Mouse (Mus musculus) right cerebral cortex, postnatal 4 days (tissue): ENCODE results near the gene Abtb1.

ENCODE experiments used
- DNase-seq: peaks from one replicate; pipeline ENCODE4 v3.0.0-alpha.2; 2022

Gene Abtb1

DNA sequence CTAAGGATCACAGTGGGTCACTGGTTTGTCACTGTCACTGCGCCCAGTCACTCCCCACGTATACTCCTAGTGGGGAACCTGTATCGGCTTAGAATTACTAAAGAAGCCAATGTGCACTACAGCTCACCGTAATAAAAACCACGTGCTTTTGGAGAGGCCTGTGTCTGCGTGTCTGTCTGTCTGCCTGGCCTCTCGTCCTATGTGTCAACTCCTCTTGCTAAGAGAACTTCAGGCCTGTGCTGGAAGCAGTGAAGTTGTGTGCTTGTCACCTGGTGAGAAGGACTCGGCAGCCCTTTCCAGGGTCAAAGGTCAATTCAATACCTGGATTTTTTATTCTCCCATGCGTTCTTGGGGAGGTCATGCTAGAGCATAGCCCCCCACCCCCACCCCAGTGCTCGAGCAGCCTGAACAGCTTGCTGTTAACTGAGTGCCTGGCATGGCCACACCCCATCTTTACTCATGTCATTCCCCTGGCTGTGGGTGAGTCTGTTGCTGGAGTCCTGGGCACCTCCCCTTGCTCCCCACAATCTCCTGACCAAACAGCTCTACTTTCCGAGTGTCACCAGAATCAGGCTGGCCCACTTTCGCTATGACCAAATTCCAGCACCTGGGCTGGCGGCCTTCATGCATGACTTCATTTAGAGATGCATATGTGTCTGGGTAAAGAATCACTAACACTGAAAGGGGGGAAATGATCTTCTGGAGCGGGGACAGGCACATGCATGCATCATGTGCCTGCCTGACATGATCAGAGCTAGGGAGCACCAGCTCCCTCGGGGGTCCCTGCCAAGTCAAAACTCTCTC, 13.4 kb downstream of the Abtb1 start:
- DNase-seq, result no peak

DNA sequence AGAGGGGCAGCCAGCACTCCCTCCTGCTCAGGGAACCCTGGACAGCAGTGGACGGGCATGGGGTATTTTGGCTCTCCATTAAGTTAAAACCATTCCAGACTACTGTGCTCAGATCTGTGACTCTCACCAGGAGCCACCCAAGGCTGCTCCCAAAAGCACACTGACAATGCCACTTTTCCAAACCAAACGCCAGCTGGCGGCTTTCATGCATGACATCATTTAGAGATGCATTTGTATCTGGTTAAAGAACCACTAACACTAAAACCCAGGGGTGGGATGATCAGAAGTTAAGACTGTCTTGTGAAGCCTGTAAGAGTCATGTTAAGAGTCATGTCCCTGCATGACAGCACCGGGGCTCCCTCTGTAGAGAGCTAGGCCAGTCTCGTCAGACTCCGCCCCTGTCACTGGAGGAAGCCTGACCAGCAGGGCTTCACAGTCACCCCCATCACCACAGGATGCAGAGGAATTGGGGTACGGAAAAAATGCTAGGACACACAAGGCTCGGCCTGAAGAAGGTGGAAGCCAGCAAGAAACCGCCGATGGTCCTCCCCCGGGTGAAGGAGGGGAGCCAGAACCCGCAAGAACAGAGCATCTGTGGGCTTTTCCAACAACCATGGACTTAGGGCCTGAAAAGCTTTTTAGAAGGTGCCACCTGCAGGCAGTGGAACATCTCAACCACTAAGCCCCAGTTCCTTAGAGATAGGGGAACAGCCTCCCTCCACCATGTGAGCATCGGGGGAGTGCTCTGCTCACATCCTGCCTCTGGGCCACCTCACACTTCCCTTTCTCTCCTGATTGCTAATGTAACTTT, 14.2 kb downstream of the Abtb1 start:
- DNase-seq, result no peak

DNA sequence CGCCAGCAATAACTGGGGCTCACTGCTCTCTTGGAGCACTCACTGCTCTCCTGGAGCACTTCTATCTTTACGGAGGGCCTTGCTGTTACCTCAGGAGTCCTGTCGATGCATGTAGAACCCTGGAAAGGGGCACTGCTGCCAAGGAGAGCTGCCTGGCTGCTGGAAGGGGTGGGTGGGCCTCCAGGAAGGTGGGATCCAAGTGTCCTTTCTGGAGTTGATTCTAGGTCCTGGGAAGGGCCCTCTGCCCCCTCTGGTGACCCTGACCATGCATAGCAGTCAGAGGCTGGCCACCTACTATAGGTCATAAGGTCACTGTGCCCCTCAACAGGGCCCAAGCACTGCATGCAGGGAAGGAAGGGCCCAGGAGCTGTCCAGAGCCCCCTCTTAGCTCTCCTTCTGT, 14.8 kb downstream of the Abtb1 start:
- DNase-seq, result no peak

DNA sequence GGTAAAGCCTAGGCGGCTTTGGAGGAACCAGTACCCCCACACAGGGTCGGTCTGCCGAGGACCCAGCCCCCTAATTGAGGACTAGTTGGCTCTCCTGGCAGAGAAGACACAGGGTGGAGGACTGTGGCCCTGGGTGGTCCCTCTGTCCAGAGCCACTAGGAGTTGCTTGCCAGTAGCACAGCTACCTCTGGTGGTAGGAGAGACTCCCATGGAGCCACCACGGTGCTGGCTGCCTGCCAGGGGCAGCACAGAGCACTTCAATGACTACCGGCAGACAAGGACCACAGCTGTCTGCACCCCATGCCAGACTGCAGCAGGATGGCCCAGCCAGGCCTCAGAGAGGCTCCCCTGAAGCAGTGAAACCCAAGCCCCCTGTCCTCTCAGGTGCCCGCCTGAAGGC, 15.2 kb downstream of the Abtb1 start:
- peak; percentile 67 for DNase-seq

DNA sequence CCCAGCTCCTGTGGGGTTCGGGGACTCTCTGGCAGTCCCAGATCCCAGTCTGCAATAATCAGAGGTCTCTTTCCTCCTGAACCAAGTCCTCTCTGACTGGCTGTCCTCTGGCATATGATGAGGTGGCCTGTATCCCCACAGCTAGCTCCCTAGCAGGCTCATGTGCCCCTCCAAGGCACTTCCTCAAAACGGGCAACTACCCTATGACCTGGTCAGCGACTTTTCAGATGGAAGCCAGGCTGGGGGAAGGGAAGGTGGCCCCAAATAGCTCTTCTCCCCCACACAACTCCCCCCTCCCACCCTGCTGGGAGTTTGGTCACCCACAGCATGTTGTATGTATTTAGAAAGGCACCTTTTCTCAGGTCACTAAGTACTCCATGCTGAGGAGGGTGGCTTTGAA, 15.7 kb downstream of the Abtb1 start:
- no peak for DNase-seq

DNA sequence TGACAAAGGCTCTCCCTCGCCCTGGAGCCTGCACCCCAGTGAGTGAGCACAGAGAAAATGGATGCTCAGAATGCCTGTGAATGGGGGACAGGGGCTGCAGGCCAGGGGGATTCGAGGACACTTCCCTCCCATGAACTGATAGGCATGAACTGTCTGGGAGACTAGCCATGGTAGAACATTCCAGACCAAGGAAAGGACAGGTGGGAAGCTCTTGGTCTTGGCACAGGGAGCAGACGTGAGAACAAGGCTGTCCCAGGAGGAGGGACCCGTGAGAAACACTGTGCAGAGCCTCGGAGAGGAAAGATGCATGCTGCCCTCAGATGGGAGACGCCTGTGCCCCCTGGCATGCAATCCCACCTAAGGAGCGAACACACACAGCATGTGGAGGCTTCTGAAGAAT, 17.6 kb downstream of the Abtb1 start:
- DNase-seq, result no peak

DNA sequence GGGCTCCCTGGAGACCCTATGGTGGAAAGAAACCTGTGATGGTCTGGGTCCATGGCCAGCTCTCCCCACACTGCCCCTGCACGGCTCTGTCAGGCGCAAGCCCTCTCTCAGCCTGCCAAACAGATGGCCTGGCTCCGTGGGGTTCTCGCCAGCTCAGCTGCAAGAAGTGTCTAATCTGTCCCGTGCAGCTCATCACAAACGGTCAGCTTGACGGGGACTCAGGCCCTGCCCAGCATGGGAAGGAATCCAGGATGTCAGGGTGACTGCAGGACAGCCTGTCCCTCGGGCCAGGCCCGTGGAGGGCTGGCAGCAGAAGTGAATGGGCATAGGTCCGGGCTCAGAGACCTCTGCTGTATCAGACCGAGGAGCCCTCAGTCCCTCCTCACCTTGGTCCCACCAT, 19.9 kb downstream of the Abtb1 start:
- no peak for DNase-seq

DNA sequence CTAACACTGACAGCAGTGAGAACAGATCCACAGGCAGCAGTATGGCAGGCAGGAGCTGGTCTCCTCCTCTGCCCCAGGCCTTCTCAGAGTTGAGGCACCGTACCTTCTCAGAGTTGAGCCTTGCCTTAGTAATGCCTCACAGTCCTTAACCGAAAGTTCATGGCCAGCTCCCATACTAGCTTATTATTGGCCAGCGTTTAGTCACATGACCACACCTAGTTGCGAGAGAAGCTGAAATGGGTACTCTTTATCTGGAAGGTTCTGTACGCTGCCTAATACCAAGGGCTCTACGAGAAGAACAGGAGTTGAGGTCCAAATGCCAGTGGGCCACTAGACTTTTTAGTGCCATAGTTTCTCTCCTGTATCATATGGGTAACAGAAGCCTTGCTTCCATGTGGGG, 20.5 kb downstream of the Abtb1 start:
- no peak for DNase-seq

DNA sequence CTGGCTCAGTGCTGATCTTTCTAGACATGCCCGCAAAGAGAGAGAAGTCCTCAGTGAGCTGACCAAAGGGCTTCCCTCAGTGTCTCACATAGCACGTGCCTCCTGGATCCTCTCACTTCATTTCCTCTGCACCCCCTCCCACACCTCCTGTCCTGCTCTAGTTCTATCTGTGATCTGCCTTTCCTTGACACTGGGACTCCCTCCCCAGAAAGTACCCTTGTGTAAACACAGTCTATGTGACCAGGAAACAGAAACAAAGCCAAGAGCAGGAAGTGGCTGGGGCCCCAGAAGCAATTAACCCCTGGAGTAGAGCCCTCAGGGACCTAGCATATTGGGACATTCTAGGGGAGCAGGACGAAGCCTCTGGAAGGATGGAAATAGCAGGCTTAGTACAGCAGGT, 20.9 kb downstream of the Abtb1 start:
- no peak for DNase-seq

DNA sequence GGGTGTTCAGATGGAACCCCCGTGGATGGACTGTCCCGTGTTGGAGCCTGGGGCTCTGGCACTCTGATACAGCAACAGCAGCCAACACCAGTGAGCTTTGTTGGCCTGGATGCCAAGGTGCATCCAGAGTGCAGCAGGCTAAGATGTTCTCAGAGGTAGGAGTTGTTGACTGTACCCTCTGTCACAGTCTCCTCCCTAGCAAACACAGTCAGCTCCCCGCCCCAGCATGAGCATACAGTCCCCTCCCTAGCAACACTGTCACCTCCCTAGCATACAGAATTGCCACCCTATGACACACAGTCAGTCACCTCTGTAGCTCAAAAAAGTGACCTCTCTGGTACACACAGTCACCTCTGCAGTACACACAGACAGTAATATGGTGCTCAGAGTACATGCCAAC, 24.9 kb downstream of the Abtb1 start:
- DNase-seq, result no peak

DNA sequence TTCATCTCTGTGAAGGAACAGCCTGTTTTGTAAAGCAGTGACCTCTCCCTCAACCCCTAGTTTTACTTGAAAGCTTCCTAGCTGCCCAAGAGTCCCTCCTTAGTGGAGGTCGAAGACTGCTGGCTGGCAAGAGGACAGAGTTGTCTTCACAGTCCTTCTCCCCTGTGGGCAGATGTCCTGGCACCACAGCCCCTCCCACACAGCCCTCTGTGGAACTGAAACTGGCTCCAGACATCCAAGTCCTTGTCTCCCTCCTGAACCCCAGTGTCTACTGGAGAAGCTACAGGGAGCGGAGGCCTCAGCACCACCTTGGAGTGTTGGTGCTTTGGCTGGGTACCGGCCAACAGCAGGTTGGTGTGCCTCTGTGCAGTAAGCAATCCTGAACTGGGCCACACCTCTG, 26.3 kb downstream of the Abtb1 start:
- no peak for DNase-seq

DNA sequence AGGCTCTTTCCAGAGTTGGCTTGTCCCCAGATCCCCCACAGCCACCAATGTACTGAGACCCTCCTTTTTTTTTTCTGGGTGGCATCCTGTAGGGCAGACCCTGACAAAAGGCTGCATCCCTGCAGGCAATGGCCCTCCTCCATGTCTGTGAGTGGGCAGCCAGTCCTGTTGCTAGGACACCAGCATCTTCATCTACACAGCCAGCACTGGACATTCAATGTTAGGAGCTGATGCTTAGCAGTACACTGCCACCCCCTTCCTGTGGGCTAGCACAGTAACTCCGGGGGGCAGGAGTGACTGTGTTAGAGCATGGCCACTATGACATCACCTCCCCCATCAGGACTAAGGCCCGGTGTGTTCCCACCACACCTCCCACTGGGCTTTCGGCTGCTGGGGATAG, 26.7 kb downstream of the Abtb1 start:
- no peak for DNase-seq

DNA sequence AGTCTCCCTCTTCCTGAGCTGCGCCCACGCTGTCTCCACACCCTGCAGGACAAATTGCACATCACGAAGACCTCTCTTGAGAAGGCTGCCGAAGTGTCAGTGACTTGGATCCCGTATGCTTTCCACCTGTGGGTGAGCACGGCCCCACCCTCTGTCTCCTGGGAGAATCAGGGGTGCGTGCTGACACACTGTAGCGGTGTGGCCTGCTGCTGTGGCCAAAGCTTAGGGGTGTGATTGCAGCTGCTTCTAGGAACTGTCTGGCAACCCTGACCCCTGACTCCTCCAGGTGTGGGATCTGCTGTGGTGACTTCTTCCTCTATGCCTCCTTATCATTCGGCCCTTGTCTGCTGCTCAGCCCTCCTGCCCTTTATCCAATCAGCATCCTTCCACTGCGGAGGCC, 28.0 kb downstream of the Abtb1 start:
- no peak for DNase-seq

DNA sequence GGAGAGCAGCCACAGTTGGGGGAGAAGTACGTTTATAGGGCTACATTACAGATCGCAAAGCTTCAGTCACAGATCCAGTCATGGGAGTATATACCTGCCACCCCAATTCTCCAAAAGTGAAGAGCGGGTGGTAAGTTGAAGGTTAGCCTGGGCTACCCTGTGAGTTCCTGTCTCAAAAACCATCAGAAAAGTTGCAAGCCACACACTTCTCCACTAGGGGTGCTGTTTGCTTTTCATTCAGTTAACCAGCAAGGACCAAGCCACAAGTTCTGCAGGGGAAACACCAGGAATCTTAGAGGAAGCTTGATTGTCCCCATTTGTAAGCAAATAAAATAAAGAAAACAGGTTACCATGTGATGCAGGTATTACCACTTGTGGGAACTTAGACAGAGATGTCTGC, 28.9 kb downstream of the Abtb1 start:
- no peak for DNase-seq

DNA sequence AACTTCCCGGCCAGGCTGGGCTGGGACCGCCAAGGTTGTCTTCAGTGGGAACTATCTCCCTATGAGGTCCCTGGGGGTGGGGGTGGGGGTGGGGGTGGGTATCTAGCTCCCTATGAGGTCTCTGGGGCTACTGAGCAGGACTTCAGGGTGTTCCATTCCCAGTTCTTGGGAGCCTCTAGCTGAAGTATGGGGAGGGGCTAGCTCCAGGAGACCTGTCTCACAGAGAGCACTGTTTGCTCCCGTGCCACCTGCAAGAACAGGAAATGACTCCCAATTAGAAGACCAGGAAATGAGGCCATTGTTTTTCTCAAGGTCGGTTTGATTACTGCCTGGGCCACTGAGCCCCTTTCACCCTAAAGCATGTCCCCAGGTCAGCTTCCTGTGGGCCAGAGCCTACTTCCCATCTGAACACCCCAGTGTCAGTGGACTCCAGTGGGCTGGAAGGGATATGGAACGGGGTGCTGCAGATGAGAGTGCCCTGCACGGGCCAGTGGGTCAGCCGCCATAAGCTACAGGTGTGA, 29.8 kb downstream of the Abtb1 start:
- no peak for DNase-seq

DNA sequence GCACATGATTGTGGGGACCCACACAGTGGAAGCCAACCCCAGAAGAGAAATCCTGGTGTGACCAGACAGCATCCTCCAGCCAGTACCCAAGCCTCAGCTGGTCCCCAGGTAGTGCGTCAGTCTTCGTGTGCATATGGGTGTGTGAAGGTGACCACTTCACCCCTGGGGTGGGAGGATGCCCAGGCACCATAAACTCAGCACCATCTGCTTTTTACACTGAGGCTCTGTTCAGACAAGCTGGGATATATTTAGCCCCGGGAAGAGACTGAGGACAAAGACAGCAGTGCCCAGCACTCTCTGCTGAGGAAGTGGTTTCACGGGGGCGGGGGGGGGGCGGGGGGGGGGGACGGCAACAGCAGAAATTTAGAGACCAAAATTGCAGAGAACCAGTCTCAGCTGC, 30.4 kb downstream of the Abtb1 start:
- DNase-seq, result no peak

DNA sequence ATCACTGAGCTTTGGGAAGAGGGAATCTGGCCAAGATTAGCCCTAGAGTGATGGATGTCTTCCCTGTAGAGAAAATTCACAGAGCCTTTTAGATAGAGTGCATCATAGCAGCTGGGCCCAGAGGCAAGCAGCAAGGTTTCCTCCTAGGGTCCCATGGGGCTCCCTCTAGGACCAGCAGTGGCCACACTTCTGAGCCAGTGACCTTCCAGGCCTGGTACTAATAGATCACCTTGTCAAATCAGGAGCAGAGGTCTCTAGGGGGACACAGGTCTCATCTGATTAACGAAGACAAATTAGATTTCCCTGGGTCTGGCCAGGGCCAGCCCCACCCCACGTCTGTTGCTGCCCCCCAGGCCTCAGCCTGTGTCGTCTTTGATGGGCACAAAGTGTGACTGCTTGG, 31.5 kb downstream of the Abtb1 start:
- no peak for DNase-seq

DNA sequence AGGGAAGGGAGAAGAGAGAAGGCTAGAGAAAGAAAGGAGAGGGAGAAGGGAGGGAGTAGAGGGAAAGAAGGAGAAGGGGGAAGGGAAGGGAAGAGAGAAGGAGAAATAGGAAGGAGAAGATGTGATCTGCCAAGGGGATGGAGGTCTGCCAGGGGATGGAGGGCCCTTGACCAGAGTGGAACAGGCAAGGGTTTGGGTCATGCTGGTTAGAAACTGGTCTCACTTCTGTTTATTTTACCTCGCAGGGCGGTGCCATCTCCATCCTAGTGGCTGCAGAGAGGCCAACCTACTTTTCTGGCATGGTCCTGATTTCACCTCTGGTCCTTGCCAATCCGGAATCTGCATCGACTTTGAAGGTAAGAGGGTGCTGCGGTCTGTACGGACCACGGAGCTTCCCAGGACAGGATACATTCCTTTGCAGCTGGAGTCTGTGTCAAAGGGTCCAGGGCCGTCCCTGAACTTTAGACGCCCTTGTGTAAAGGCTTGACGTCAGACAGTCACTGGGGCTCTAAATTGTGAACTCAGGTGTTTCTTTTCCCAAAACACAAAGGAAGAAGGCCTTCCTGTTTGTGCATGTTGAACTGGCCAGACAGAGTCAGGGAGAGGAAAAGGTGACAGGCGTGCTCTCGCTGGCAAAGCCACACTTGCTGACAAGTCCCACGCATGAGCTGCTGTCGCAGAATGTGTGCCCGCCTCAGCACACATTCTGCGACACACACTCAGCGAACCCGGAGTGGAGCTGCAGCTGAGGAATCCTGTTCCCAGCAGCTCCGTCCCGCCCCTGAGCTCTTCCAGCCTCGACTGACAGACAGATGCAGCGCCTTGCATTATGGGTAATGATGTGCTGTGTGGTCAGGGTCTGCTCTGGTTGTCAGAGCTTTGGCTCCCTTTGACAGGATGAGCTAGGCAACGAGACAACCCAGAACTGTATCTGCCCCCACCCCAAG, 32.4 kb downstream of the Abtb1 start:
- no peak for DNase-seq

DNA sequence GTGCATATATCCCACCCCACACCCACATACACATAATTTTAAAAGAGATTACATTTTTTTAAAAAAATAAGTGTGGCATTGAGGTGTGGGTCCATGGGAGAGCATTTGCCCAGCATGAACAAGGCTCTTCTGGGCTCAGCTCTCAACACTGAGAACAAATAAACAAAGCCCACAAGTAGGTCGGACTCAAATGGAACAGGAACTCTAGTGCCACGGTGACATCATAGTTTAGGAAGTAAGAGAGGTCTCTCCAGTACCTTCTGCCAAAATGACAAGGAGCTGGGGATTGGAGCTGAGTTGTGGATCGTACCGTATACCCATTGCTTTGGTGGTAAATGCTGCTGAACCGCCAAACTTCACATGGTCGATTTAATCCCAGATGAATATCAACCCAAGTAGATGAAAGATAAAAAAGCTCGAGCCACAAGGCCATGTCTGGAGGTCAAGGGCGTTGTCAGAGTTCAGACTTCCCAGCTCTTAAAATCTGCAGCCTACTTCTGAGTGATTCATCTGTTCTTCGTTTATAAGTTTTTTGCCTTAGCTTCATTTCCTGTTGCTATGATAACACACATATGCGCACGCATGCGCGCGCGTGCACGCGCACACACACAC, 36.7 kb downstream of the Abtb1 start:
- no peak for DNase-seq

DNA sequence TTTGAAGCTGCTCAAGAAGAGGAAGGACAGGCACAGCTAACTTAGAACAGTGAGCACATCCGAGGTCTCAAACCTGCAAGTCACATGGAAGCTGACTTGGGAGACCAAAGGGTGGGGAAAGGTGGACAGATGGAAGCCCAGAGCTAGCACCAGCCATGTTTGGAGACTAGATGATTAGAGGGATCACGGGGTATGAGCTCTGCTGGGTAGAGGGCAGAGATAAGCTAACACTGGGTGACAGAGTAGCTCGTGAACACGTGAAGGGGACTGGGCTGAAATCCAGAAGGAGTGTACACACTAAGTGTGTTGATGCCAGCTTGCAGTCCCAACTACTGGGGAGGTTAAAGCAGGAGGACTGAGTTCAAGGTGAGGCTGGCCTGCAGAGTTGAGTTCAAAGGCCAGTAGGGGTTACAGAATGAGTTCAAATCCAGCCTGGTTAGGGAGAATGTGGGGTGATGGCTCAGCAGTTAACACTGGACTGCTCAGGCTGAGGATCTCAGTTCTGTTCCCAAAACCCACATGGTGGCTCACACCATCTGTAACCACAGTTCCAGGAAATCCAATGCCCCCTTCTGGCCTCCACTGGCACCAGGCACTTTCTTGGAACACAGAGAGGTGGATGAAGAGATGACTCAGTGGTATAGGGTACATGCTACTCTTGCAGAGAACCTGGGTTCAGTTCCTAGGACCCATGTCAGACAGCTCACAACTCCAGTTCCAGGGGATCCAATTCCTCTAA, 37.7 kb downstream of the Abtb1 start:
- DNase-seq, result no peak

DNA sequence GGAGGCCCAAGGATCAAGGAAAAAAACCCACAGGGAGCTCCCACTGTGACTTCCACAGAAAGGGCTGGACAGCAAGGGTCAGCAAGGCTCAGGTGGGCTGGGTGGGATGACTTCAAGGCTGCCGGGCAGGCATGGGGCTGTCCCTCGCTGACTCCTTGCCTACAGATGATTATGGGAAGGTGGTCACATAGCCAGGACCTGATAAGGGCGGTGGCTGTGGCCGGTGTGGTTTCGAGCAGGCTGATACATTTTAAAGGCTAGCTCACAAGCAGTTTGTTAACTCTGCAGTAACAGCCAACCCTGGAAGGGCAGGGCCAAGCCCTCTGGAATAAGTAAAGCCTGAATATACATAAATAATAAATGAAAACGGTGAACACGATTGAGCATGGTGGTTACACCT, 38.7 kb downstream of the Abtb1 start:
- DNase-seq, result no peak

DNA sequence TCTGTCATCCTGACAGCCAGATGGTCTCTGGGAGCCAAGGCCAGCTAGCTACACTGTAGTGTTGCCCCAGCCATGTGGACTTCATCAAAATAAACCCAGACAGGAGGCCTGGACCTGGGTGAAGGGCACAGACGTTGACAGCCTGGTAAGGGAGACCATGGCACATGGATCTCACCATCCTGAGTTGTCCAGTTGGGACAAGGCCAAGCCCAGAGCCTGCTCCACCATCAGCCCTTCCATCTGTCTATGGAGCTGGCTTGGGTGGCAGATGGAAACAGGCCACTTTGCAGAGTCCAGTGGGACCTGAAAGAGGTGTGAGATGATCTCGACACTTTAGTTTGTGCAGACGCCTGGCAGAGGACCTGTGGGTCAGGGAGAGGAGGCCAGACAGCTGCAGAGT, 41.0 kb downstream of the Abtb1 start:
- no peak for DNase-seq
